Mouse (Mus musculus) liver, embryonic 11.5 days (tissue): Measurements from ENCODE around the gene Plxna2. TPM values are rescaled to one million over a fixed set of nuclear protein-coding genes. Genes with fewer than 3 reads are reported as not detected.

ENCODE experiments used
- ATAC-seq: fragments of 200-750 bp; cut with Nextera tagmentation; replicated peaks from 2 replicates; pipeline ENCODE4 v1.8.0; 2017; ENCODE audit warnings: moderate number of reproducible peaks, mild to moderate bottlenecking, moderate TSS enrichment, moderate library complexity; ENCODE audit not compliant: low FRiP score
- DNase-seq: peaks from one replicate; pipeline ENCODE4 v3.0.0-alpha.2; 2017; ENCODE audit warnings: low spot score
- H3K27ac ChIP-seq: fragments of 300-500 bp; sonication (generic); 2 replicates; pipeline ENCODE4 v1.5.1; 2014; ENCODE audit warnings: mild to moderate bottlenecking, low read depth, low read length, control low read depth
- H3K27me3 ChIP-seq: fragments of 300-500 bp; sonication (generic); replicated peaks from 2 replicates; pipeline ENCODE4 v1.6.1; 2014; ENCODE audit warnings: low read length, mixed read lengths; ENCODE audit not compliant: control insufficient read depth, insufficient read depth
- H3K36me3 ChIP-seq: fragments of 300-500 bp; sonication (generic); 2 replicates; pipeline ENCODE4 v1.6.1; 2014; ENCODE audit warnings: mild to moderate bottlenecking, low read length, moderate library complexity, mixed read lengths; ENCODE audit not compliant: control insufficient read depth, insufficient read depth
- H3K4me1 ChIP-seq: fragments of 300-500 bp; sonication (generic); replicated peaks from 2 replicates; pipeline ENCODE4 v1.6.1; 2014; ENCODE audit warnings: low read length, mixed read lengths; ENCODE audit not compliant: control insufficient read depth, insufficient read depth
- H3K4me2 ChIP-seq: fragments of 300-500 bp; sonication (generic); 2 replicates; pipeline ENCODE4 v1.6.1; 2014; ENCODE audit warnings: mild to moderate bottlenecking, control low read depth, moderate library complexity
- H3K4me3 ChIP-seq: fragments of 300-500 bp; sonication (generic); 2 replicates; pipeline ENCODE4 v1.5.1; 2014; ENCODE audit warnings: low read depth, low read length, control low read depth
- H3K9ac ChIP-seq: fragments of 300-500 bp; sonication (generic); 2 replicates; pipeline ENCODE4 v1.6.1; 2014; ENCODE audit warnings: low read depth, low read length, control low read depth
- H3K9me3 ChIP-seq: fragments of 300-500 bp; sonication (generic); 2 replicates; pipeline ENCODE4 v1.6.1; 2016; ENCODE audit warnings: low read length, inconsistent platforms, mixed read lengths; ENCODE audit not compliant: control insufficient read depth
- WGBS: fragments of 180-500 bp; shearing (Covaris S2); extraction: QIAGEN DNeasy Blood & Tissue Kit; methylation state at CpG from one replicate; pipeline ENCODE4 v1.1.7; 2014; 5-methylcytosine and 5-hydroxymethylcytosine counted together
- polyA plus RNA-seq: library from polyadenylated mRNA; unstranded; fragments of >200 nt; fragmentation: Nextera tagmentation; extraction: Ambion mirVana; gene quantifications from 2 replicates; pipeline ENCODE4 v1.2.1, GENCODE M21; 2014

Gene Plxna2
- polyA plus RNA-seq, 1 experiment from 2014 or later: 4.8 TPM

- 48% methylated on average over 5 of the region's 5 CpGs for WGBS
- Histone ChIP-seq H3K36me3 (no peaks in the 10 kb centered on the region), H3K9me3 (no peaks in the 10 kb centered on the region), H3K9ac (no peak overlapping the region), H3K4me3 (no peak overlapping the region), H3K4me1 (no peaks in the 10 kb centered on the region), H3K27ac (no peak overlapping the region), H3K27me3 (no peaks in the 10 kb centered on the region), H3K4me2 (no peak overlapping the region)
- ATAC-seq (no peak), DNase-seq (no peak)
These were observed 23.7 kb downstream of the Plxna2 start for GRCm38 (mm10) chr1:194641601-194642301.

GRCm38 (mm10) chr1:194642302-194642787 is 24.3 kb downstream of the Plxna2 start:
- H3K4me2 ChIP-seq: no peak overlapping the region
- H3K36me3 ChIP-seq: no peaks in the 10 kb centered on the region
- H3K9me3 ChIP-seq: no peaks in the 10 kb centered on the region
- ATAC-seq: no peak
- no peaks in the 10 kb centered on the region for H3K27me3 ChIP-seq
- no peak overlapping the region for H3K4me3 ChIP-seq
- H3K9ac ChIP-seq: no peak overlapping the region
- WGBS: 61% methylated on average over 1 of the region's 1 CpGs
- H3K27ac ChIP-seq: no peak overlapping the region
- no peaks in the 10 kb centered on the region for H3K4me1 ChIP-seq
- no peak for DNase-seq

GRCm38 (mm10) chr1:194643930-194644329 is 25.9 kb downstream of the Plxna2 start:
- Histone ChIP-seq H3K4me3 (no peak overlapping the region), H3K27ac (no peak overlapping the region), H3K4me1 (no peaks in the 10 kb centered on the region), H3K9ac (no peak overlapping the region), H3K4me2 (no peak overlapping the region), H3K27me3 (no peaks in the 10 kb centered on the region), H3K36me3 (no peaks in the 10 kb centered on the region), H3K9me3 (no peaks in the 10 kb centered on the region)
- WGBS: 82% methylated on average over 6 of the region's 6 CpGs
- no peak for DNase-seq
- no peak for ATAC-seq

- 67% methylated on average over 1 of the region's 1 CpGs for WGBS
- DNase-seq (no peak), ATAC-seq (no peak)
- Histone ChIP-seq H3K27me3 (no peaks in the 10 kb centered on the region), H3K4me1 (no peaks in the 10 kb centered on the region), H3K4me2 (no peak overlapping the region), H3K27ac (no peak overlapping the region), H3K9ac (no peak overlapping the region), H3K36me3 (no peaks in the 10 kb centered on the region), H3K4me3 (no peak overlapping the region), H3K9me3 (no peaks in the 10 kb centered on the region)
These were observed 27.9 kb downstream of the Plxna2 start for GRCm38 (mm10) chr1:194645898-194646297.

GRCm38 (mm10) chr1:194650076-194650475 is 32.1 kb downstream of the Plxna2 start:
- ATAC-seq: no peak
- 77% methylated on average over 1 of the region's 1 CpGs for WGBS

GRCm38 (mm10) chr1:194650566-194650965 is 32.5 kb downstream of the Plxna2 start:
- Histone ChIP-seq H3K9ac (no peak overlapping the region), H3K4me3 (no peak overlapping the region), H3K4me2 (no peak overlapping the region), H3K36me3 (no peaks in the 10 kb centered on the region), H3K27me3 (no peaks in the 10 kb centered on the region), H3K4me1 (no peaks in the 10 kb centered on the region), H3K9me3 (no peaks in the 10 kb centered on the region), H3K27ac (no peak overlapping the region)
- DNase-seq (no peak), ATAC-seq (no peak)
- 90% methylated on average over 2 of the region's 2 CpGs for WGBS

More at GRCm38 (mm10) chr1:194650076-194650475, 32.1 kb downstream of the Plxna2 start:
- Histone ChIP-seq H3K9me3 (no peaks in the 10 kb centered on the region), H3K27ac (no peak overlapping the region), H3K36me3 (no peaks in the 10 kb centered on the region), H3K4me2 (no peak overlapping the region), H3K27me3 (no peaks in the 10 kb centered on the region), H3K4me1 (no peaks in the 10 kb centered on the region), H3K4me3 (no peak overlapping the region), H3K9ac (no peak overlapping the region)
- no peak for DNase-seq

GRCm38 (mm10) chr1:194651987-194652386 is 34.0 kb downstream of the Plxna2 start:
- no peak overlapping the region for H3K27ac ChIP-seq
- H3K4me2 ChIP-seq: no peak overlapping the region
- no peak for DNase-seq
- ATAC-seq: no peak
- no peaks in the 10 kb centered on the region for H3K27me3 ChIP-seq
- H3K9me3 ChIP-seq: no peaks in the 10 kb centered on the region
- no peak overlapping the region for H3K4me3 ChIP-seq
- H3K36me3 ChIP-seq: 0 out of 2 replicates have a peak, but pooled peaks cover 3% of the 10 kb centered on the region
- H3K4me1 ChIP-seq: no peaks in the 10 kb centered on the region
- WGBS: 56% methylated on average over 3 of the region's 3 CpGs
- no peak overlapping the region for H3K9ac ChIP-seq

- 80% methylated on average over 1 of the region's 1 CpGs for WGBS
- no peaks in the 10 kb centered on the region for H3K9me3 ChIP-seq
- H3K9ac ChIP-seq: no peak overlapping the region
- no peak overlapping the region for H3K4me3 ChIP-seq
- H3K27me3 ChIP-seq: no peaks in the 10 kb centered on the region
- ATAC-seq: no peak
- H3K36me3 ChIP-seq: peaks cover 4% of the 10 kb centered on the region; the same call in 1 of the 2 replicates
- H3K4me2 ChIP-seq: no peak overlapping the region
- no peak overlapping the region for H3K27ac ChIP-seq
- no peak for DNase-seq
- peaks cover 3% of the 10 kb centered on the region; the same call in 1 of the 2 replicates for H3K4me1 ChIP-seq
These were observed 40.6 kb downstream of the Plxna2 start for GRCm38 (mm10) chr1:194658459-194659160.
